Mouse (Mus musculus) stomach, embryonic 14.5 days (tissue): ENCODE results near the gene Ptpdc1. TPM values are rescaled to one million over a fixed set of nuclear protein-coding genes. Genes with fewer than 3 reads are reported as not detected.

Experiments used
- ATAC-seq: fragments of 200-750 bp; cut with Nextera tagmentation; 2 replicates; pipeline ENCODE4 v1.8.0; 2017; ENCODE audit warnings: low read depth, moderate TSS enrichment; ENCODE audit not compliant: insufficient number of reproducible peaks, insufficient read depth, low FRiP score
- H3K27ac ChIP-seq: fragments of 300-500 bp; sonication (generic); 2 replicates; pipeline ENCODE4 v1.5.1; 2014; ENCODE audit warnings: mild to moderate bottlenecking, low read length, moderate library complexity, mixed read lengths
- H3K27me3 ChIP-seq: fragments of 300-500 bp; sonication (generic); 2 replicates; pipeline ENCODE4 v1.6.1; 2014; ENCODE audit warnings: low read length, control low read depth, mixed read lengths; ENCODE audit not compliant: control insufficient read depth, insufficient read depth
- H3K36me3 ChIP-seq: fragments of 300-500 bp; sonication (generic); 2 replicates; pipeline ENCODE4 v1.6.1; 2014; ENCODE audit warnings: mild to moderate bottlenecking, control low read depth, low read length, moderate library complexity, mixed read lengths; ENCODE audit not compliant: control insufficient read depth, insufficient read depth
- H3K4me1 ChIP-seq: fragments of 300-500 bp; sonication (generic); 2 replicates; pipeline ENCODE4 v1.6.1; 2014; ENCODE audit warnings: low read length, control low read depth, mixed read lengths; ENCODE audit not compliant: control insufficient read depth, insufficient read depth
- H3K4me2 ChIP-seq: fragments of 300-500 bp; sonication (generic); replicated peaks from 2 replicates; pipeline ENCODE4 v1.6.1; 2014; ENCODE audit warnings: low read depth, low read length, control low read depth
- H3K4me3 ChIP-seq: fragments of 300-500 bp; sonication (generic); 2 replicates; pipeline ENCODE4 v1.5.1; 2014; ENCODE audit warnings: low read depth, low read length, control low read depth
- H3K9ac ChIP-seq: fragments of 300-500 bp; sonication (generic); replicated peaks from 2 replicates; pipeline ENCODE4 v1.6.1; 2014; ENCODE audit warnings: low read depth, mild to moderate bottlenecking, control low read depth, low read length, moderate library complexity, mixed read lengths
- H3K9me3 ChIP-seq: fragments of 300-500 bp; sonication (generic); 2 replicates; pipeline ENCODE4 v1.6.1; 2016; ENCODE audit warnings: low read depth, low read length, control low read depth; ENCODE audit not compliant: control insufficient read depth
- WGBS: fragments of 180-500 bp; shearing (Covaris S2); extraction: QIAGEN DNeasy Blood & Tissue Kit; methylation state at CpG from one replicate; pipeline ENCODE4 v1.1.7; 2014; 5-methylcytosine and 5-hydroxymethylcytosine counted together
- polyA plus RNA-seq: library from polyadenylated mRNA; unstranded; fragments of >200 nt; fragmentation: Nextera tagmentation; extraction: Ambion mirVana; gene quantifications from 2 replicates; pipeline ENCODE4 v1.2.1, GENCODE M21; 2014

The Ptpdc1 gene
- polyA plus RNA-seq, 1 experiment from 2014 or later: 15.1 TPM

DNA sequence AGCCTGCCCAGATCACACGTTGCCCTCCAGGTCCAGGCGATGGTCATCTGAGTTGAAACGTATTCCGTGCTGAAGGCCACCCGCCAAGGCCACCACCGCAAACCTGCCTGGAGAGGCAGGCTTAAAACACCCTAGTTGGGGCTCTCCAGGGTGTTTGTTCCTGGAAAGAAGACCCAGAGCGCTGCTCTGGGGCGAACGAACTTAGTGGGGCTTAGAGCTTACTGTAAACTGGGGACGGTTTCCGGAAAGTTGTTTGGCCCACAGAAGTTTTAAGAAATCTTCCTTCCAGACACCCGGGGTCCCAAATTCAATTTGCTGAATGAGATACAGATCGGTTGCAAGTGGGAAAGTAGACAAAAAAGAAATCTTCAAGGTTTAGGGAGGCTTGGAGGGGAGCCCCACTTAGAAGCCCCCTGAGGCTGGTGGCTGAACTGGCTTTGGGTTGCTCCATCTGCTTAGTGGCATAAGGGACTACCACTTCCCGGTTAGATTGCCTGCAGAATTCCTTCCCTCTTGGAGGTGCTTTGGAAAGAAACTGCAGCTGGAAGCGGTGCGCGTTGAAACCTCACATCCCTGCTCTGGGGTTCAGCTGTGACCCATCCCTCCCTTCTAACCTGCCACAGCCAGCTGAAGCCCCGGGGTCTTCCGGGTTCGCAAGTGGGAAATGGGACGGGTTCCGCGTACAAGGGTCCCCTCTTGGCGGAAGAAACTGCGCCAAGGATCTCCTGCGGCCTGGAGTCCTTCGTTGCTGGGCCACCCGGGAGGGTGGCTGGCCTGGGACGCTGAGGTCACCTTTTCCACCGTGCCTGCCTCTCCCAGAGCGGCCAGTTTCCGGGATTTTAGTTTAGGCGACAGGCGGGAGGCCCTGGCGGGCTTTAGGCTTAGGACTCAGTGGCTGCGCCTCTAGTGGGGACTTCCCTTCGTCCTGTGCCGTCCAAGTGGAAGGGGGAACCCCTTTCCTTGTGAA lies 34.1 kb upstream of the Ptpdc1 start:
- WGBS: 5% methylated on average over 38 of the region's 38 CpGs
- Histone ChIP-seq H3K27me3 (peaks cover 9% of the 10 kb centered on the region; the same call in 1 of the 2 replicates), H3K36me3 (no peaks in the 10 kb centered on the region), H3K4me3 (peak overlapping the region; percentile 72), H3K9me3 (no peaks in the 10 kb centered on the region), H3K4me1 (peaks cover 25% of the 10 kb centered on the region), H3K4me2 (peak overlapping the region; percentile 76), H3K9ac (peak overlapping the region; percentile 57), H3K27ac (peak overlapping the region; percentile 97)
- no peak for ATAC-seq

DNA sequence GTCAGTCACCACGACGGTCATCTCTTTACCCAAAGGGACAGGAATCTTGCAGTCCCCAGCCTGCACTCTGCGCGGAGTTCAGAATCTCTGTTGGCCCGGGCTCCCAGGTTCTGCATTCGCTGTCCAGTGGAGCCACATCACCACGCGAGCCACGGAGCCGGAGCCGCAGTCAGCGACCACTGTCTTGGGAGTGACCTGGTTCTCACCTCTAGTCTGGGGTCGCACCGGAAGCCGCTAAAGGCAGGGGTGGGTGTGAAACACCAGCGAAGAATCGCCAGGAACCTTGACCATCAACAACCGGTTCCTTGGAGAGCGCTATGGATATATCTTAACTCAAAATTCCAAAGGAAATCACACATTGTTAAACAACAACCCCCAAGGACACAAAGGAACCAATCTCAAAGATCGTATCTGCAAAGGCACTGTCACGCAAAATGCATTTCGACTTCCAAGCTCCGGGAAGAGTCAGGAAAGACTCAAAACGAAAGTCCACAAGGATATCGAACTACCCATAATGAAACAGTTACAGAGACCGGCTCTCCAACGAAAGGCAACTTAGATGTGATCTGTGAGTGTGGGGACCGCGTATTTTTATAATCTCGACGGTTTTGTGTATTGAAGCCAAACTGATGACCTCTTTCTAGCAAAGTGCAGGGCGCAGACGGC lies 33.3 kb upstream of the Ptpdc1 start:
- ATAC-seq: no peak
- Histone ChIP-seq H3K27me3 (peaks cover 9% of the 10 kb centered on the region; the same call in 1 of the 2 replicates), H3K9ac (peak overlapping the region; percentile 57)

DNA sequence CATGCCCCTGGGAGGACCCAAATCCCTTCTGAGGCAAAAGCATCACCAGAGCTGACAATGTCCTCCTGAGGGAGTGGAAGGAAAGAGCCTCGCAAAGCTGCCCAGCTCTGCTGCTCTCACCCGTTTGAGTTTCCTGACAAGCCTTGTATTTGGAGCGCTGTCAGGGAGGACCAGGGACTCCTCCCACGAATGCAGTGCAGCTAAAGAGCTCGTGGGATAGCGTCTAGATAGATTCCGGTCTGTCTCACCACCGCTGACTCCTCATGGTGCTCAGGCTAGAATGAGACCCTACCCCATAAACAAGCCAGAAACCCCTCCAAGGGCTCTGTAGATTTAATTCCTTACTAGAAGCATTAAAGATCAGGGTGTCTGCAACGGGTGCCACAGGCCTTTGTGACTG lies 32.3 kb upstream of the Ptpdc1 start:
- H3K27me3 ChIP-seq: peaks cover 9% of the 10 kb centered on the region; the same call in 1 of the 2 replicates
- peak overlapping the region; percentile 76 for H3K4me2 ChIP-seq
- no peaks in the 10 kb centered on the region for H3K9me3 ChIP-seq
- H3K27ac ChIP-seq: peak overlapping the region; percentile 97; the same call in 1 of the 2 replicates
- 0 out of 2 replicates have a peak, but pooled peaks cover 5% of the 10 kb centered on the region for H3K36me3 ChIP-seq
- H3K4me3 ChIP-seq: 0 out of 2 replicates have a peak overlapping the region, but pooled peaks have one; percentile 7
- peaks cover 25% of the 10 kb centered on the region for H3K4me1 ChIP-seq
- no peak overlapping the region; the same call in 1 of the 2 replicates for H3K9ac ChIP-seq
- WGBS: 5% methylated on average over 9 of the region's 9 CpGs
- ATAC-seq: no peak

More for the DNA sequence above, 33.3 kb upstream of the Ptpdc1 start:
- H3K36me3 ChIP-seq: no peaks in the 10 kb centered on the region
- H3K4me3 ChIP-seq: peak overlapping the region; percentile 72
- 2% methylated on average over 33 of the region's 33 CpGs for WGBS
- peak overlapping the region; percentile 97 for H3K27ac ChIP-seq
- H3K4me2 ChIP-seq: peak overlapping the region; percentile 76
- no peaks in the 10 kb centered on the region for H3K9me3 ChIP-seq
- H3K4me1 ChIP-seq: peaks cover 25% of the 10 kb centered on the region

DNA sequence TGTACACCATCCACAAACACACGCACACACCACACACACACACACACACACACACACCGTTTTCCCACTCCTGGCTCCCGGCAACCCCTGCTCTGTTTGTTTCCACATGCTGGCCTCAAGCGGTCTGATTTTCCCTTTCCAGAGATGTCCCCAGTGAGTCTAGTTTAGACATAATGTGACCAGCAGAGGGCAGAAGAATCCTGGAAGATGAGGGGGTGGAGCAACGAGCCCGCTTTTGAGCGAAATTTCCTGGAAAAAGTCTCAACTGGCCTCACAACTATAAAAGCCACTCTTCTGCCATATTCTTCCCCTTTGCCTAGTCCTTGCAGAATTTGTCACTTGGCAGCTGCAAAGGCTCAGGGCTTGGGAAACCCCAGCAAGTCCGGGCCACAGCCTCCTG lies 30.2 kb upstream of the Ptpdc1 start:
- Histone ChIP-seq H3K4me2 (no peak overlapping the region; the same call in 1 of the 2 replicates), H3K4me3 (no peak overlapping the region)
- WGBS: 3% methylated on average over 8 of the region's 8 CpGs

DNA sequence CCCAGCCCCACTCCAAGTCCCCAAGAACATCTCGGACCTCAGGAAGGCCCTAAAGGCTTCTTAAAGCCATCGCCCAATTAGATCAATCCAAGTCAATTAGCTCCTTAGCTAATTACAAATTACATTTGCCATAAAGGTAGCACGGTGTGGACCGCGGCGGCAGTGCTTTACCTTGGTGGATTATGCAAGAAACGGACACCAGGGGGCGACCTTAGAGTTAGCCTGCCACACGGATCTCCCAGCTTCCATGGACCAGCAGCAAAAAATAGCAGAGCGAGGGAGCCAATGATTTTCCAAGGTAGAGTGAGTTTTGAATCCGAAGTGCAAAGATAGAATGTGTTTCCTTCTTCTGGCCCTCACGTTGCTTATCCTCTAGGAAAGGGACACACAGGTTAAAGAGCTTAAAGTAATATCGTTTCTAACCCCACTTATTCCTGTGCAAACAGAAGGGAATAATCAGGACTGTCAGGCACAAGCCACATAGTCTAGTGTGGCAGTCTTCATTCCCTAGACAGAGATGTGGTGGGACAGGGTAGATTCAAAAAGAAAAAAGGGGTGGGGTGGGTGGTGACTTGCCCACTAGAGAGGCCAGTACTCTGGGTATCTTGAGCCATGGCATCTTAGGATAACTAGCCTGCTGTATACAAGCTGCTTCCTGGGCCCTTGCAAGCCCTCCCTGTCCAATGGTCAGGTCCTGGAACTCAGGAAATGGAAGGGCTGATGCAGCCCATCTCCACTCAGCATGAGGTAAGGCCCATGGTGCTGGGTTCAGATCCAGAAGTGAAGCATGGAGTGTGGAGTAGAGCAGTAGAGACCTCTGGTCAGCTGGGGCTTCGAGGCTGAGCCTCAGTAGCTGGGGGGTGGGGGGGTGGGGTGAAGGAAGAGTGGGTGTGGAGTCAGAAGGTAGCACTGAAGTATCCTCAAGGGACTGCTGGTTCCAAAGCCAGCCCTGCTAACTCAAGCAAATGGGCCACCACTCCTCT lies 28.6 kb upstream of the Ptpdc1 start:
- H3K36me3 ChIP-seq: 0 out of 2 replicates have a peak, but pooled peaks cover 5% of the 10 kb centered on the region

More for the DNA sequence above, 30.2 kb upstream of the Ptpdc1 start:
- no peaks in the 10 kb centered on the region for H3K9me3 ChIP-seq
- H3K36me3 ChIP-seq: 0 out of 2 replicates have a peak, but pooled peaks cover 5% of the 10 kb centered on the region
- peaks cover 21% of the 10 kb centered on the region for H3K4me1 ChIP-seq
- H3K9ac ChIP-seq: no peak overlapping the region
- H3K27ac ChIP-seq: peak overlapping the region; percentile 84; the same call in 1 of the 2 replicates
- peaks cover 5% of the 10 kb centered on the region; the same call in 1 of the 2 replicates for H3K27me3 ChIP-seq
- peak; percentile 44 for ATAC-seq

DNA sequence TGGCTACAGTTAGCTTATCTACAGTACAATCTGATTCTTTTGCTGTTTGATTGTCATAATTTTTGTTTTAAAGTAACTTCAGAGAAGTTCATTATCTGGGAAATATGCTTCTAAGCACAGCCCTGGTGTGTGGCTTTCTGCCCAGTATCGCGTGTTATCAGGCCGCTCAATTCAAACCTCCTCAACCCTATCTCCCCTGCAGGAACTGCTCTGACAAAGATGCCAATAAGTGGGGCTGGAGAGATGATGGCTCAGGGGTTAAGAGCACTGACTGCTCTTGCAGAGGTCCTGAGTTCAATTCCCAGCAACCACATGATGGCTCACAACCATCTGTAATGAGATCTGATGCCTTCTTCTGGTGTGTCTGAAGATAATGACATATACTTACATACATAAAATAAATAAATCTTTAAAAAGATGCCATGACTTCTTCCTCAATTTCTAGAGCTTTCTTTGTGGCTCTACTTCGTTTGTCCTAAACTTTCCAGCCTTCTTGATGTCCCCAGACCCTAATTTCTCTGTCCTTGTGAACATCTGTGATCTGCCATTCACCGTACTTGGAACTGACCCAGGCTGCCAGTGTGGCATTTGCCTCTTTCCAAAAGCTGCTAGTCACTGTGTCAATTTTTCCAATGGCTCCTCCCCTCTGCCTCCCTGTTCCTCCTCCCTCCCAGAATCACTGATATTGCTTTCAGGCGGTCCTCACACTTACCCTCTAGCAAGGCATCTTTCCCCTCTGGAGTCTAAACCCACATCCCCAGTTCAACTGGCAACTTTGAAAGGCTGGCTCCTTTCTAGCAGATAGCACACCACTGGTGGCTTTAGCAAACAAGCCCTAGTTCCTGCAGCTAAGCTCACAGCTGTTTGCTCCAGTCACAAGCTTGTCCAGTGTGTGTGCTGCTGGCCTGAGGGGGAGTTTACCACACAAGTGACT lies 25.9 kb upstream of the Ptpdc1 start:
- H3K4me1 ChIP-seq: peaks cover 7% of the 10 kb centered on the region; the same call in 1 of the 2 replicates
- no peak overlapping the region for H3K9ac ChIP-seq
- H3K9me3 ChIP-seq: no peaks in the 10 kb centered on the region
- ATAC-seq: no peak
- 0 out of 2 replicates have a peak, but pooled peaks cover 5% of the 10 kb centered on the region for H3K36me3 ChIP-seq
- no peak overlapping the region for H3K4me2 ChIP-seq
- H3K27ac ChIP-seq: no peak overlapping the region
- no peak overlapping the region for H3K4me3 ChIP-seq
- H3K27me3 ChIP-seq: 0 out of 2 replicates have a peak, but pooled peaks cover 3% of the 10 kb centered on the region
- WGBS: 62% methylated on average over 6 of the region's 6 CpGs

More for the DNA sequence above, 28.6 kb upstream of the Ptpdc1 start:
- ATAC-seq: 0 out of 2 replicates have a peak, but pooled peaks have one; percentile 20
- Histone ChIP-seq H3K9ac (no peak overlapping the region), H3K4me3 (no peak overlapping the region), H3K9me3 (no peaks in the 10 kb centered on the region), H3K4me1 (peaks cover 11% of the 10 kb centered on the region; the same call in 1 of the 2 replicates), H3K27ac (no peak overlapping the region), H3K27me3 (peaks cover 5% of the 10 kb centered on the region; the same call in 1 of the 2 replicates), H3K4me2 (no peak overlapping the region)
- 9% methylated on average over 14 of the region's 14 CpGs for WGBS

DNA sequence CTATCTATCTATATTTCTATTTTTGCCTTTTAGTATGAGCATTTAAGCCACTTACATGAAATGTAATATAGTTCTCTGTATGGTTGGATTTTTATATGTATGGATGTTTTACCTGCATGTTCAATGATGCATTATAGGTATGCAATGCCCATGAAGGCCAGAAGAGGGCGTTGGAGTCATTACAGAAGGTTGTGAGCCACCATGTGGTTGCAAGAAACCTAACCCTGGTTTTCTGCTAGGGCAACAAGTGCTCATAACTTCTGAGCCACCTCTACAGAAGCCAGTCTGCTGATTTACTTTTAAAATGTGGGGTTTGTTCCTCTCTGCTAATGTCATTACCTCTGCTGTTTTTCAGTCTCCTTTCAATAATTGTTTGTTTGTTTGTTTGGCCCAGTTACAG lies 25.2 kb upstream of the Ptpdc1 start:
- Histone ChIP-seq H3K9me3 (no peaks in the 10 kb centered on the region), H3K4me3 (no peak overlapping the region), H3K27ac (no peak overlapping the region), H3K9ac (no peak overlapping the region), H3K36me3 (0 out of 2 replicates have a peak, but pooled peaks cover 5% of the 10 kb centered on the region), H3K27me3 (no peaks in the 10 kb centered on the region), H3K4me1 (0 out of 2 replicates have a peak, but pooled peaks cover 4% of the 10 kb centered on the region), H3K4me2 (no peak overlapping the region)
- no peak for ATAC-seq
- 3% methylated on average over 1 of the region's 1 CpGs for WGBS
